Mouse (Mus musculus) embryonic fibroblast, embryonic 13.5 days (primary cell): Measurements from ENCODE around the gene Sbno1.

Experiments used
- CTCF ChIP-seq: IDR thresholded peaks from 2 replicates; pipeline ENCODE4 v1.5.1; 2011; ENCODE audit warnings: mild to moderate bottlenecking, control low read depth, low read length, moderate library complexity, borderline replicate concordance; ENCODE audit not compliant: insufficient read depth
- POLR2A ChIP-seq: IDR thresholded peaks from 2 replicates; pipeline ENCODE4 v1.6.1; 2011; ENCODE audit warnings: low read depth, mild to moderate bottlenecking, control low read depth, low read length, moderate library complexity

DNA sequence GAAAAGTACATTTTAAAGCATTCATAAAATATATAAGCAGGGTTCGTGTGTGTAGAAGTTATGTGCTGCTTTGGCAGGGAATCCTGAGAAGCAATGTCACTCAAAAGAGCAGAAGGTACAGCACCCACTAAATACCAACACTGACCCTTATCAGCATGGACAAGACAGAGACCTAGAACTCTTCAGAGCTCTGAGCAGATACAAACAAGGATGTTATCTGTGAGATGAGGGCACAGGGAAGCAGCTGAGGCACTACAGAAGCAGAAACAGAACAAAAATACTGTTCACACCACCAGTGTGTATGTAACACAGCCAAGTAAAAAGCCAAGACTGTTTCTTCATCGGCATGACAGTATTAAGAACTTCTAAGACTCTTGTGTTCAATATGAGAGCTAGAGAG, 6.9 kb downstream of the Sbno1 start:
- TF ChIP-seq CTCF (no peak), POLR2A (no peak)
